Mouse (Mus musculus) adrenal gland, postnatal 4 days (tissue): ENCODE measurements at regions not wholly inside any gene's neighbourhood (a gene's known extent, or its start where the extent isn't known, plus 50 kb on each side); places are given as distances from the start of the nearest gene placed in this dataset.

Experiments
- DNase-seq, 2 experiments: peaks; one replicate each; pipeline ENCODE4 v3.0.0; 2021 to 2022; ENCODE audit warnings: low spot score in 2 of 2, mixed read lengths in 2 of 2

DNA sequence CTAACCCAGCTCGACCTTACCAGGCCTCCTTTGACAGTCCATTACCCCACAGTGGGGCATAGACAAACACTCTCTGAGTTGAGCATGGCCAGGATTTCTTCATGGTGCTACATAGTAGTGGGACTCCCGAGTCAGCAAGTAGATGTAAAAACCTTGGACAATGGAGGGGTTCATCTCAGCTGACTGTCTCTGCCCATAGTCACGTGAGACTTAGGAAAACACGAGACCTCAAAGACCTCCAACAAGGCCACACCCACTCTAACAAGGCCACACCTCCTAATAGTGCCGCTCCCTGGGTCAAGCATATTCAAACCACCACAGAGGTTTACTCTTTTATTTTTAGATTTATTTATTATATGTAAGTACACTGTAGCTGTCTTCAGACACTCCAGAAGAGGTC is 52.5 kb upstream of the Cldn24 start:
- no peak for DNase-seq

DNA sequence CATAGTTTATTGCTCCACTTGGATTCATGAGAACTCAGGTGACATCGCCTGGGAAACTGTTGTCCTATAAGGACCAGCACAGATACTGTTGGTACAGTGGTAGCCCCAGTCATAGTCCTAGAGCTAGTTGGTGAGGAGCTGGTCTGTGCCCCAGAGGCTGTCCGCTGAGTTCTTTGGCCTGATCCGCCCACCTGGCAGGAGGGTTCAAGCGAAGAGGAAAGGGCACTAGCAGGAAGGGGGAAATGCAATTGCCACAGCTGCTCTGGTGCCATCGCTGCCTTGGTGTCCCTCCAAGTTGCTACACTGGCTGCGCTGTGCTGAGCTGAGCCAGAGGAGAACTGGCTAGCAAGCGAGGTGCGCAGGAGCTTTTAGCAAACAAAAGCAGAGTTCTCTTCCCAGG is 53.2 kb upstream of the Cldn24 start:
- DNase-seq, result no peak

DNA sequence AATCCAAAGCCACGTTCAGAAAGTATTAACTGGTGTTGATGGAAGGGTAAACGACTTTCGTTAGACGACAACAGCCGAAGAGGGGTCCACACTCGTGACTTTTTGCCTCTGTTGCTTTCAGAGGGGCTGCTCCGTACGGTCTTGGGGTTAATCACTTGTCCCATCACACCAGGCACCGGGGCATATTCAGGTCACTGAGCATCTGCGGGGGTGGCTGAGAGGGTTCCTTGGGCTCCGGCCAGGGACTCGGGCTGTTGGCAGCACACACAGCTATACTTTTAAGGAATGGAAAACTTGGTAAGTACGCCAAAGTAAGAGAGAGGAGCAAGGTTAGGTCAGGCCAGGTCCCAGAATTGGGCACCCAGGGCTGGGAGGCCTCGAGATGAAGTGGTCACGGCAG is 50.7 kb upstream of the Cdkn2aip start:
- DNase-seq, result peak in 1 of 2 experiments; percentile 14

DNA sequence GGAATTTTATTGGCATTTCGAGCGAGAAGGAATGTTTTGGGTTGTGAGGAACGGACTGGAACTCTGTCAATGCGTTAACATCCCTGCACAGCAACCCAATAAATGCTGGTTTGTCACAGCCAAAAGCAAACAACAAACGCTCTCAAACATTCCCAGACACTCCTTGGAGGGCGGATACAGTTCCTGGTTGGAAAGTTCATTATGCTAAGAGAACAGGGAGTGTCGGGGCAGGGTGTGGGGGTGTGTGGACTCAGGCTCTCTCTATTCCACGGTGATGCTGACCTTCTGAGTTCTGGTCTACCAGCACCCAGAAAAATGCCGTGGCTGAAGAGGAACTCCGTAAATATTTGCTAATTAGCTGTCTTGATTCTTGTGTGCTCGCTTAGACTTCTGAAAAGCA is 50.3 kb upstream of the Cdkn2aip start:
- no peak for DNase-seq
